Mouse (Mus musculus): ENCODE measurements around the gene Hopx.

The Hopx gene

GRCm38 (mm10) chr5:77132457-77133135 is 17.7 kb upstream of the Hopx start:
- DNase-seq (ENCODE audit: low read depth, low spot score), result no peak

- DNase-seq (ENCODE audit: low read depth, low spot score), result no peak
Observed at GRCm38 (mm10) chr5:77131879-77132278, 17.0 kb upstream of the Hopx start.

DNA sequence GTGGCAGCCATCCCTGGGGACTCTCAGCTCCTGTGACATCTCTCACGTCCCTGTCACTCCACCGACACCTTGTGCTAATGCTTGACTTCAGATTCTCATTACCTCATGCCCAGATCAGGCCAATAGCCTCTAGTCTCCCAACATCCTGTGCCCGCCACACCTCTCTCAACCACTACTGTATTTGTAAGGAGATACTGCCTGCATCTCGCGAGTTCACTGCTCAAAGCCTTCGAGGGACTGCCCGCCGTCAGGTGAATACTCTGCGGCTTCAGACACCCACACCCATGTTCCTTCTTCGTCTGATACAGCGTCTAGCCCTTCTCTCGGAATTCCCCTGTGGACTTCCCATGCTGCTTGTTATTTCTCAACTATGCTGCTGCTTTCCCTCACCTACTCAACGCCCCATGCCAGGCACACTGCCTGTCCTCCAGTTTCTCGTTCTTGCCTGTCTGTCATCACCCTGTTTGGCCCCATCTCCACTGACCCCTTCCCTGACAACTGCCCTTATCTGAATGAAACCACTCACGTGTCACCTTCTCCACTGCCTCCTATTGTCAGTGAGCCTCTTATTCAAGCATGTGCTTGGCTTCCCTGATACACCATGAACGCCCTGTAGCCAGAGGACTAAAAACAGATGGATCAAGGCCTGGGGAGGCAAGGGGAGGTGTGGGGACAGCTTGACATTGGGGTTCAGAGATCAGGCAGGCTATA is 15.5 kb upstream of the Hopx start:
- no peak for DNase-seq (ENCODE audit: low read depth, low spot score)

DNA sequence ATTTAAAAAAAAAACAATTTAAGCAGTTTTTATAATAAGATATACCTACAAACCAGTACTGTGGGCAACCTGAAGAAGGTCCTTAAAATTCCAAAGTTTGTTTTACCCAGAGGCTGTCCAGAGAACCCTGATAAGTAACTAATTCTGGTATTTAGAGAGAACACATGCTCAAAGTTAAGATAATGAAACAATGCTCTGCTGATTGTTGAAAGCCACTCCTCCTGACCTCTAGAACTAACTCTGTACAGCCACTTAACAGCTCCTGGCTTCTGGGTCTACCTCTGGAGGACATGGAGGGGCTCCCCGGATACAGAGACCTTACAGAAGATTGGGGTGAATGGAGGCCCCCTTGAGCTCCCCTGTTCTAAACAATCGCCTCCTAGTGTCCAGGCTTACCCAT is 15.0 kb upstream of the Hopx start:
- DNase-seq (ENCODE audit: low read depth, low spot score), result no peak

DNA sequence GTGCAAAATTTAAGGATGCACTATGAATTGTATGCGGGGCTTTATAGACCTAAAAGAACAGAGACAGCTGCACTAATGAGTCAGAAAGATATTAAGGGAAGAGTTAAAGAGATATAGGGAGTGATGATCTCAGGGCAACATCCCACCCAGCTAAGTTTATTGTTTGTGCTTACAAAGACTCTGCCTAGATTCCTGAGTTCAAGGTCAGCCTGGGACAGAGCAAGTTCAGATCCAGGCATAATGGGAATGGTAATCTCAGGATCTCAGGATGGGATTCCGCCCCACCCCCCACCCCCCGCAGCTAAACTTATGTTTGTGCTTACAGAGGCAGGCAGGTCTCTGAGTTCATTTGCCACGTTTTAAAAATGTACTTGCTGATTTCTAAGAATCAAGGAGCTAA is 13.9 kb upstream of the Hopx start:
- no peak for DNase-seq (ENCODE audit: low read depth, low spot score)

DNA sequence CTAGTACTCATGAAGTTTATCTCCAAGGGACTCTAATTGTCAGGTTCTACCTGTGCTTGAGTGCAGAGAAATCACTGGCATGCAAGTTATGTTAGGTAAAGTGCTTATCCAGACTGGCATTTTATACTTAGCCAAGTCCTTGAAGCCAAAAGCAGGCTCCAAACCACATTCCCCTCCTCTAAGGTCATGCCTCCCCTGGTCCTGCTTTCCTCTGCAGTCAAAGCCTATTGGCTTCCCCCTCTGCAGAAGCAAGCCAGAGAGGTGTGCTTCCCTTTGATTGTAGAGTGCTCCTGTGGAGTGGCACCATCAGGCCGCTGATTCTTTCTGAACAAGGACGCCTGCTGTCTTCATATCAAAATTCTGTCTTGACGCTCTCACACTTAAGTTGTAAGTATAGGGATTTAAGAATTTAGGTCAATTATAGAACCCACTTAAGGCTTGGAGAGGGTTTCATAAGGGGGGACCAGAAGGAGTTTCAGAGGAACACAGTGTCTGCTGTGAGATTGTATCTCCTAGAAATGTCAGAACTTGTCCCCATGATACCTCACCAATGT is 11.6 kb upstream of the Hopx start:
- DNase-seq (ENCODE audit: low read depth, low spot score), result no peak

GRCm38 (mm10) chr5:77124817-77125283 is 9.9 kb upstream of the Hopx start:
- DNase-seq (ENCODE audit: low read depth, low spot score), result no peak

DNA sequence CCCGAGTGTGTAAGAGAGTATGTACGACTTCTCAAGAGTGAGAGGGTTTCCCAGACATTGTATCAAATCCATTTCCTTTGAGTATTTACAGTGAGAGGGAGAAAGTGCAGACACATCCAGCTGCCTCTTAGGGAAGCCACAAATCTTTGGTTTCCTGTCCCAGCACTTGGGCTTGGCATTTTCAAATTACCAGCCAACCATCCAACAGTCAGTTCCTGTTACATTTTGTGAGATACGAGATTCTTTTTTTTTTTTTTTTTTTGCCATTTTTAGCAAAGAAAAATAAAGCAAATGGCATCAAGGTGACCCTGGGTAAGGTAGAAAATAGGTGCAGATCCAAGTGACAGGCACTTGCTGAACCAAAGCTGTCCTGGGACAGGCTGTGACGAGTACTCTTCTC is 9.2 kb upstream of the Hopx start:
- DNase-seq (ENCODE audit: low read depth, low spot score), result no peak

GRCm38 (mm10) chr5:77123597-77123996 is 8.7 kb upstream of the Hopx start:
- DNase-seq (ENCODE audit: low read depth, low spot score), result no peak

- DNase-seq (ENCODE audit: low read depth, low spot score), result peak; percentile 58
Observed at GRCm38 (mm10) chr5:77122254-77123192, 7.6 kb upstream of the Hopx start.

DNA sequence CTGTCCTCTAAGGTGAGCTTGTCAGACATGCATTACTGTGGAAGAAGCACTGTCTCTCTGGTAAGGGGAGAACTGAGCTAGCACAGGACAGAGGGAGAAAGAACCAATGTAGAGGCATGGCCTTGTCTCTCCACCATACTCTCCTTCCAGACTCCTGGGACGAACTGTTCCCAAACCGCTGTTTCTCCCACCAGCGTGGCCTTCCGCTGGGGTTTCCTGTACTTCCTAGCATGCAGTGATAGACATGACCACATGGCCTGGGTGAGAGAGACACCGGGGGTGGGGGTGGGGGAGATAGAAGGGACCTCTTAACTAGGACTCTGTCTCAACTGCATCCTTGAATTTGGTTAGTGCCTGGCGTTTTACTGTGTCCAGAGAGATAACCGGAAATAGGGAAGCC is 5.8 kb upstream of the Hopx start:
- DNase-seq (ENCODE audit: low read depth, low spot score), result no peak

DNA sequence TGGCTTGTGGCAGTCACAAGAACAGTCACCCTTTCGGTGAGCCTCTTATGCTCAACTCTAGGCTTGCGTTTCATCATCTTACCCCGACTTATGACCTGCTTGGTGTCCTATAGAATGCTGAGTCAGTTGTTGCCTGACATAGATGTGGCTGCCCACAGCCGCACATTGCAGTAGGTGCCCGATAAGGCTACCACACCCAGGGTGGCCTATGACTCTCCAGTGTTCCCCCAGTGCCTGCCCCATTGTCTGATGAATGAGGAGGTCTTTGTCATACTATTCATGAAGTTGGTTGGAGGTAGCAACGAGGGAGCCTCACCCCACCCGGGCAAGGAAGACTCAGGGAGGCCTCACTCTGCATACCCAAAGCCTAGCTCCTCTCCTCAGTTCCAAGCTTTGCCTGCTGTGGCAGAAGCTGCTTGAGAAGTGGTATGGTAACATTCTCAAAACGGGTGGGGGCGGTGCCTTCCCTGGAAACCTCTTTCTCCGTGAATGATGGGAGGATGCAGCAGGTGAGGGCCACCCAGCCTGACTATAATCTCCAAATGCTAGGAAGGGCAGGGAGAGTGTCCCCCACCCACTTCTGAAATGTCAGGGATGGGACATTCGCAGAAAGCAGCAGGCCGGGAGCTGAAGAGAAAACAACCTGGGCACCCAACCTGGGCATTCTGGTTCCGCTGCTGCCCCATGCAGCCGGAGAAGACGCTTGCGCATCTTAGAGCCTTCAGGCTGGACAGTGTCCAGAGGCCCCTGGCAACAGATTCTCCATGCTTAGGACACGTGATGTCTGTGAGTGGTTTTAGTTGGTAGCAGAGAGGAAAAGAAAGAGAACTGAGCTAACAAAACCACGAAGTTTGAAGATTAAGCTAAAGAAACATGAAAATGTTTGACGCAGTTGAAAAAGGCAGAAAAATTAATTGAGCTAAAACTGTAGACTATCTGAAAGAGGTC is 4.8 kb upstream of the Hopx start:
- DNase-seq (ENCODE audit: low read depth, low spot score), result no peak

GRCm38 (mm10) chr5:77115732-77116131 is 811 bp upstream of the Hopx start:
- no peak for DNase-seq (ENCODE audit: low read depth, low spot score)

DNA sequence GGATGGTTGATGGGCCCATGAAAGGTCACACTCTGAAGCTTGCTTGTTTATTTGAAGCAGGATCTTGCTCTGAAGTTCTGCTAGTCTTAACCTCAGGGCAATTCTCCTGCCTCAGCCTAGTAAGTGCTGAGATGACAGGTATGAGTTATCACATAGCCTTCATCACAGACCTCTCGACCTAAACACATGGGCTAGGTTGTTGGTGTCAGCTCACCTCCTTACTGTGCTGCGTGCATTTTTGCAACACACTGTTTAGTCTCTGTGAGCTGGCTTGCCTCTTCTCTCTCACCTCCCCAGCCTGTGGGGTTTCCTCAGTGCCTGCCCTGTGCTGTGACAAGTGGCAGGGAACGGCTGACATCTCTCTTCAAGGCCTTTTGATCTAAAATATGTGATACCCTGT is 1.1 kb downstream of the Hopx start:
- no peak for DNase-seq (ENCODE audit: low read depth, low spot score)

GRCm38 (mm10) chr5:77112066-77112465 is 2.9 kb downstream of the Hopx start:
- DNase-seq (ENCODE audit: low read depth, low spot score), result no peak

- DNase-seq (ENCODE audit: low read depth, low spot score), result no peak
Observed at GRCm38 (mm10) chr5:77109814-77110213, 5.1 kb downstream of the Hopx start.

DNA sequence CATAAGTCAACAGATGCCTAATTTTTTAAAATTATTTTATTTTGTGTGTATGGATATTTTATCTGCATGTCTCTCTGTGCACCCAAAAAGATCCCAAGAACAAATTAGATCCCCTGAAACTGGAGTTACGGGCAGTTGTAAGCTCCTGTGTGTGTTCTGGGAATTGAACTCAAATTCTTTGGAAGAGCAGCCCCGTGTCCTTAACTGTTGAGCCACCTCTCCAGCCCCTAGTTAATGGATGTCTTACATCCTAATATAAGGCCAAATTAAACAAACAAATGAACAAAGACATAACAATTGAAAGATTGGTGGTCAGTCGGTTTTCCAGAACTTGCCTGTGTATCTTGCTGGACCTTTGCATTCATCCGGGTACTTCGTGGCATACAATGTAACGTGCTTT is 6.1 kb downstream of the Hopx start:
- DNase-seq (ENCODE audit: low read depth, low spot score), result no peak

GRCm38 (mm10) chr5:77107146-77107822 is 7.6 kb downstream of the Hopx start:
- no peak for DNase-seq (ENCODE audit: low read depth, low spot score)

GRCm38 (mm10) chr5:77102522-77103365 is 12.2 kb downstream of the Hopx start:
- no peak for DNase-seq (ENCODE audit: low read depth, low spot score)

All from brain, embryonic 18.5 days (tissue).